Mouse (Mus musculus): Measurements from ENCODE around the gene Nthl1. TPM values are rescaled to one million over a fixed set of nuclear protein-coding genes. Genes with fewer than 3 reads are reported as not detected.
"Not testable (repeated sequence)": the region's sequence is repeated elsewhere in the genome, so short reads cannot be mapped to it uniquely, and the experiment has no call there.

Nthl1 gene
- polyA plus RNA-seq, 1 experiment from 2014 or later = 20.0 TPM

- DNase-seq (ENCODE audit: low spot score) = peak; percentile 81
- no peak within 1 kb of the TSS for H3K27ac ChIP-seq (ENCODE audit: low read depth, low read length)
- peak within 1 kb of the TSS; percentile 49 for H3K4me3 ChIP-seq (ENCODE audit: low read depth, low read length)
- H3K9ac ChIP-seq (ENCODE audit: low read length) = peak within 1 kb of the TSS; percentile 66
- H3K27me3 ChIP-seq (ENCODE audit: control insufficient read depth, insufficient read depth, low read length) = peaks cover 8% of the 10 kb centered on the region
- H3K4me2 ChIP-seq (ENCODE audit: low read depth, low read length, severe bottlenecking) = peak within 1 kb of the TSS; percentile 86
- peak; percentile 73 for ATAC-seq (replicated peaks; ENCODE audit: low FRiP score)
- peaks cover 8% of the 10 kb centered on the region for H3K4me1 ChIP-seq (replicated peaks; ENCODE audit: control insufficient read depth, insufficient read depth, low read length)
- under 1% methylated on average over 41 of the region's 41 CpGs for WGBS
- H3K9me3 ChIP-seq (ENCODE audit: control insufficient read depth, low read length) = no peaks in the 10 kb centered on the region
- no peaks in the 10 kb centered on the region for H3K36me3 ChIP-seq (ENCODE audit: control insufficient read depth, insufficient read depth, low read length)
Observed at GRCm38 (mm10) chr17:24650070-24650616, 17.7 kb downstream of the Nthl1 start, which contains the start of gene Slc9a3r2. TSS of gene Slc9a3r2 (minus strand) at chr17:24650327.

- Histone ChIP-seq H3K9ac (ENCODE audit: low read length) (no peak overlapping the region), H3K4me3 (ENCODE audit: low read depth, low read length) (no peak overlapping the region), H3K4me2 (ENCODE audit: low read depth, low read length, severe bottlenecking) (no peak overlapping the region), H3K4me1 (replicated peaks; ENCODE audit: control insufficient read depth, insufficient read depth, low read length) (peaks cover 8% of the 10 kb centered on the region), H3K36me3 (ENCODE audit: control insufficient read depth, insufficient read depth, low read length) (no peaks in the 10 kb centered on the region), H3K27ac (ENCODE audit: low read depth, low read length) (no peak overlapping the region), H3K9me3 (ENCODE audit: control insufficient read depth, low read length) (no peaks in the 10 kb centered on the region), H3K27me3 (ENCODE audit: control insufficient read depth, insufficient read depth, low read length) (peaks cover 8% of the 10 kb centered on the region)
- no peak for ATAC-seq (replicated peaks; ENCODE audit: low FRiP score)
- no peak for DNase-seq (ENCODE audit: low spot score)
- WGBS = 81% methylated on average over 4 of the region's 4 CpGs
Observed at GRCm38 (mm10) chr17:24650766-24651165, 18.3 kb downstream of the Nthl1 start.

GRCm38 (mm10) chr17:24651835-24652234 is 19.4 kb downstream of the Nthl1 start:
- Histone ChIP-seq H3K9me3 (ENCODE audit: control insufficient read depth, low read length) (no peaks in the 10 kb centered on the region), H3K27ac (ENCODE audit: low read depth, low read length) (no peak overlapping the region), H3K9ac (ENCODE audit: low read length) (no peak overlapping the region), H3K4me1 (replicated peaks; ENCODE audit: control insufficient read depth, insufficient read depth, low read length) (peaks cover 8% of the 10 kb centered on the region), H3K36me3 (ENCODE audit: control insufficient read depth, insufficient read depth, low read length) (no peaks in the 10 kb centered on the region), H3K4me3 (ENCODE audit: low read depth, low read length) (no peak overlapping the region), H3K4me2 (ENCODE audit: low read depth, low read length, severe bottlenecking) (no peak overlapping the region), H3K27me3 (ENCODE audit: control insufficient read depth, insufficient read depth, low read length) (peaks cover 11% of the 10 kb centered on the region)
- ATAC-seq (replicated peaks; ENCODE audit: low FRiP score) = no peak
- 61% methylated on average over 3 of the region's 3 CpGs for whole genome bisulfite sequencing
- DNase-seq (ENCODE audit: low spot score) = no peak

- DNase-seq (ENCODE audit: low spot score) (peak; percentile 92), ATAC-seq (replicated peaks; ENCODE audit: low FRiP score) (peak; percentile 63)
- H3K36me3 ChIP-seq (ENCODE audit: control insufficient read depth, insufficient read depth, low read length) = no peaks in the 10 kb centered on the region
- no peaks in the 10 kb centered on the region for H3K9me3 ChIP-seq (ENCODE audit: control insufficient read depth, low read length)
- H3K27me3 ChIP-seq (ENCODE audit: control insufficient read depth, insufficient read depth, low read length) = peaks cover 32% of the 10 kb centered on the region
- H3K4me3 ChIP-seq (ENCODE audit: low read depth, low read length) = no peak overlapping the region
- 6% methylated on average over 19 of the region's 19 CpGs for WGBS
- H3K9ac ChIP-seq (ENCODE audit: low read length) = peak overlapping the region; percentile 39
- H3K4me1 ChIP-seq (replicated peaks; ENCODE audit: control insufficient read depth, insufficient read depth, low read length) = peaks cover 13% of the 10 kb centered on the region
- no peak overlapping the region for H3K27ac ChIP-seq (ENCODE audit: low read depth, low read length)
- H3K4me2 ChIP-seq (ENCODE audit: low read depth, low read length, severe bottlenecking) = peak overlapping the region; percentile 44
Observed at GRCm38 (mm10) chr17:24653967-24654710, 21.7 kb downstream of the Nthl1 start.

GRCm38 (mm10) chr17:24654969-24655368 is 22.5 kb downstream of the Nthl1 start:
- H3K9ac ChIP-seq (ENCODE audit: low read length) = no peak overlapping the region
- no peak for ATAC-seq (replicated peaks; ENCODE audit: low FRiP score)
- peaks cover 32% of the 10 kb centered on the region for H3K27me3 ChIP-seq (ENCODE audit: control insufficient read depth, insufficient read depth, low read length)
- no peaks in the 10 kb centered on the region for H3K9me3 ChIP-seq (ENCODE audit: control insufficient read depth, low read length)
- DNase-seq (ENCODE audit: low spot score) = no peak
- no peak overlapping the region for H3K4me3 ChIP-seq (ENCODE audit: low read depth, low read length)
- WGBS = 80% methylated on average over 4 of the region's 4 CpGs
- peaks cover 6% of the 10 kb centered on the region for H3K4me1 ChIP-seq (replicated peaks; ENCODE audit: control insufficient read depth, insufficient read depth, low read length)
- H3K36me3 ChIP-seq (ENCODE audit: control insufficient read depth, insufficient read depth, low read length) = no peaks in the 10 kb centered on the region
- no peak overlapping the region for H3K27ac ChIP-seq (ENCODE audit: low read depth, low read length)
- H3K4me2 ChIP-seq (ENCODE audit: low read depth, low read length, severe bottlenecking) = no peak overlapping the region

- Histone ChIP-seq H3K4me1 (replicated peaks; ENCODE audit: control insufficient read depth, insufficient read depth, low read length) (peaks cover 6% of the 10 kb centered on the region; the same call in 1 of the 2 replicates), H3K9me3 (ENCODE audit: control insufficient read depth, low read length) (no peaks in the 10 kb centered on the region), H3K27ac (ENCODE audit: low read depth, low read length) (no peak within 1 kb of the TSS), H3K36me3 (ENCODE audit: control insufficient read depth, insufficient read depth, low read length) (no peaks in the 10 kb centered on the region), H3K9ac (ENCODE audit: low read length) (peak within 1 kb of the TSS; percentile 51; the same call in 1 of the 2 replicates), H3K4me2 (ENCODE audit: low read depth, low read length, severe bottlenecking) (peak within 1 kb of the TSS; percentile 65), H3K4me3 (ENCODE audit: low read depth, low read length) (peak within 1 kb of the TSS; percentile 33), H3K27me3 (ENCODE audit: control insufficient read depth, insufficient read depth, low read length) (peaks cover 27% of the 10 kb centered on the region)
- peak; percentile 67 for DNase-seq (ENCODE audit: low spot score)
- ATAC-seq (replicated peaks; ENCODE audit: low FRiP score) = 0 out of 2 replicates have a peak, but pooled peaks have one; percentile 12
- WGBS = 2% methylated on average over 47 of the region's 47 CpGs
Observed at GRCm38 (mm10) chr17:24658017-24658758, 25.7 kb downstream of the Nthl1 start, which contains the start of gene Npw. TSS of gene Npw (minus strand) at chr17:24658457.

GRCm38 (mm10) chr17:24667011-24667410 is 34.5 kb downstream of the Nthl1 start:
- H3K36me3 ChIP-seq (ENCODE audit: control insufficient read depth, insufficient read depth, low read length); H3K27ac ChIP-seq (ENCODE audit: low read depth, low read length); H3K4me2 ChIP-seq (ENCODE audit: low read depth, low read length, severe bottlenecking); H3K9me3 ChIP-seq (ENCODE audit: control insufficient read depth, low read length); H3K9ac ChIP-seq (ENCODE audit: low read length); DNase-seq (ENCODE audit: low spot score); H3K27me3 ChIP-seq (ENCODE audit: control insufficient read depth, insufficient read depth, low read length); H3K4me3 ChIP-seq (ENCODE audit: low read depth, low read length); ATAC-seq (replicated peaks; ENCODE audit: low FRiP score): not testable (repeated sequence)
- WGBS = 79% methylated on average over 7 of the region's 7 CpGs
- peaks cover 13% of the 10 kb centered on the region for H3K4me1 ChIP-seq (replicated peaks; ENCODE audit: control insufficient read depth, insufficient read depth, low read length)

GRCm38 (mm10) chr17:24667416-24667815 is 34.9 kb downstream of the Nthl1 start:
- H3K27me3 ChIP-seq (ENCODE audit: control insufficient read depth, insufficient read depth, low read length) = no peaks in the 10 kb centered on the region
- H3K4me3 ChIP-seq (ENCODE audit: low read depth, low read length) = no peak overlapping the region
- ATAC-seq (replicated peaks; ENCODE audit: low FRiP score) (no peak), DNase-seq (ENCODE audit: low spot score) (peak; percentile 66)
- H3K9me3 ChIP-seq (ENCODE audit: control insufficient read depth, low read length) = no peaks in the 10 kb centered on the region
- H3K4me1 ChIP-seq (replicated peaks; ENCODE audit: control insufficient read depth, insufficient read depth, low read length) = peaks cover 13% of the 10 kb centered on the region
- no peaks in the 10 kb centered on the region for H3K36me3 ChIP-seq (ENCODE audit: control insufficient read depth, insufficient read depth, low read length)
- no peak overlapping the region for H3K4me2 ChIP-seq (ENCODE audit: low read depth, low read length, severe bottlenecking)
- H3K9ac ChIP-seq (ENCODE audit: low read length) = no peak overlapping the region
- no peak overlapping the region for H3K27ac ChIP-seq (ENCODE audit: low read depth, low read length)
- WGBS = 37% methylated on average over 6 of the region's 6 CpGs

Measured in forebrain, embryonic 11.5 days (tissue).